Mouse (Mus musculus) kidney, adult 2 months (tissue): ENCODE data around the gene Ccn2.
A peak's percentile ranks its signal among the peaks of the same experiment; 100 is the strongest.

Experiments used
- CTCF ChIP-seq: fragments of 200-500 bp; conservative IDR thresholded peaks from 2 replicates; pipeline ENCODE4 v1.5.1; 2011; ENCODE audit warnings: low read depth, mild to moderate bottlenecking, control low read depth, low read length, moderate library complexity, mixed read lengths; ENCODE audit not compliant: insufficient read depth, insufficient read length
- POLR2A ChIP-seq: fragments of 200-500 bp; IDR thresholded peaks from one replicate; pipeline ENCODE4 v1.6.1; 2011; ENCODE audit warnings: low read depth, low read length, control low read depth

DNA sequence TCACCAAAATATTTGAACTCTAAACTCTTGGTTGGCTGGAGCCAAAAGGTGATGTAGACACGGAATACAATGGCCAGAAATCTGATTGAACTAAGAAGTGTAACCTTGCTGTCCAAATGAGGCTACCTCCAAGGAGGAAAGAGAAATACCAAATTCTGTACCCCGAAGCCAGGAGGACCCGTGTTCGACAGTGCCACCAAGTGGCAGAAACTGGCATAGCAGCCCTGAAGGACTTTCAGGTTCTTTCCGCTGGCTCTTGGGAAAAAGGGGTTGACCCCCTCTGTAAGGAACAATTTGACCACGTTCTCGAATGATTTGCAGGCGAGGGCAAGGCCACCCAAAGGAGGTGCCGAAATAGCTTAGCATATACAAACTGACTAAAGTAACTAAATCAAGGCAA is 26.3 kb downstream of the Ccn2 start:
- no peak for TF ChIP-seq POLR2A
- peak; percentile 84 for TF ChIP-seq CTCF
